Mouse (Mus musculus): ENCODE data around the gene Cct2.

DNA sequence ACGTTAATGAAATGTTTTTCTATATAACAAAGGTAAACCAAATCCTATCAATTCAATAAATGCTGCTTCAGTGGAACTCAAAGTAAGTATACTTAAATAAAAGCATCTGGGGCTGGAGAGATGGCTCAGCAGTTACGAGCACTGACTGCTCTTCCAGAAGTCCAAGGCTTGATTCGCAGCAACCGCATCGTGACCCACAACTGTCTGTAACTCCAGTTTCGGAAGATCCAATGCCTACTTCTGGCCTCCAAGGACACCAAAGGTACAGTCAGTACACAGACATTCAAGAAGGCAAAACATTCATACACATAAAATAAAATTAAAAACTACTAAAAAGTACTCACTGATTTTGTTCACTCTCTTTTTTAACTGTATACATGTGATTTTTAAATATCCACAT, 32.5 kb upstream of the Cct2 start:
- no peak for TF ChIP-seq CTCF (IDR thresholded peaks at IDR 0.05; ENCODE audit: borderline replicate concordance, extremely low read depth, insufficient read depth, insufficient read length)
- no peak for TF ChIP-seq POLR2A (IDR thresholded peaks at IDR 0.05; ENCODE audit: borderline replicate concordance, extremely low read depth, insufficient read depth, insufficient read length, poor library complexity, severe bottlenecking)
